Mouse (Mus musculus) erythroblast, embryonic 14.5 days (primary cell): ENCODE measurements around the gene Skap1.

Experiments
- GATA1 ChIP-seq: IDR thresholded peaks from 2 replicates; pipeline ENCODE4 v1.6.1; 2012; ENCODE audit warnings: low read length, inconsistent platforms, mixed read lengths
- TAL1 ChIP-seq: IDR thresholded peaks from 3 replicates; pipeline ENCODE4 v1.6.1; 2012; ENCODE audit warnings: low read length, inconsistent platforms, mixed read lengths

DNA sequence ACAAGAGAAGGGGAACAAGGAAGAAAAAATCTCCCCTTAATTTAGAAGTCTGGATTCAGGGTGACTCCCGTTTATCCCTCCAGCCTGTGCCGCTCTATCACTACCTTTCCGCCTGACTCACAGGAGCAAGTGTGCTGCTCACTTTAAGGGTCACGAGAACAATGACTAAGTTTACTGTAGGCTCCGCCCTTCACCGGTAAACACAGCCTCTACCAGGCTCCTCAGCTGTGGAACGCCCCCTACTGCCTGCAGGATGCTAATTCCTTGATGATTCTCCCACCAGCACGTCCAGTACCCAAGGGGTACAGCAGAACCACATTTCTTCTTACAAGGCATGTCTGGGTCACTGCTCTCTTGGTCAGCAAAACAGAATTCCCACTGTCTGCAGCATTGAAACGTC, 158.4 kb downstream of the Skap1 start:
- TF ChIP-seq TAL1 (no peak), GATA1 (no peak)
